Mouse (Mus musculus): ENCODE data around the gene Ifitm1. TPM values are rescaled to one million over a fixed set of nuclear protein-coding genes. Genes with fewer than 3 reads are reported as not detected.
A peak's percentile ranks its signal among the peaks of the same experiment; 100 is the strongest.

Ifitm1 gene
- polyA plus RNA-seq, 1 experiment from 2014 or later = 11.1 TPM

GRCm38 (mm10) chr7:140938896-140939295 is 28.1 kb upstream of the Ifitm1 start:
- WGBS = 27% methylated on average over 2 of the region's 2 CpGs
- Histone ChIP-seq H3K4me3 (ENCODE audit: low read depth, low read length) (no peak overlapping the region), H3K9ac (ENCODE audit: low read depth, low read length) (no peak overlapping the region), H3K27me3 (ENCODE audit: control insufficient read depth, insufficient read depth, low read depth, low read length) (no peaks in the 10 kb centered on the region), H3K4me2 (ENCODE audit: low read length) (no peak overlapping the region), H3K9me3 (replicated peaks; ENCODE audit: control insufficient read depth, low read length, poor library complexity, severe bottlenecking) (no peaks in the 10 kb centered on the region), H3K36me3 (ENCODE audit: control insufficient read depth, insufficient read depth, low read length) (no peaks in the 10 kb centered on the region), H3K27ac (ENCODE audit: low read length) (no peak overlapping the region), H3K4me1 (ENCODE audit: control insufficient read depth, insufficient read depth, low read length) (no peaks in the 10 kb centered on the region)
- no peak for ATAC-seq

- no peaks in the 10 kb centered on the region for H3K9me3 ChIP-seq (replicated peaks; ENCODE audit: control insufficient read depth, low read length, poor library complexity, severe bottlenecking)
- 9% methylated on average over 7 of the region's 8 CpGs for WGBS
- no peak overlapping the region for H3K4me3 ChIP-seq (ENCODE audit: low read depth, low read length)
- no peaks in the 10 kb centered on the region for H3K4me1 ChIP-seq (ENCODE audit: control insufficient read depth, insufficient read depth, low read length)
- H3K27ac ChIP-seq (ENCODE audit: low read length) = no peak overlapping the region
- H3K27me3 ChIP-seq (ENCODE audit: control insufficient read depth, insufficient read depth, low read depth, low read length) = no peaks in the 10 kb centered on the region
- no peaks in the 10 kb centered on the region for H3K36me3 ChIP-seq (ENCODE audit: control insufficient read depth, insufficient read depth, low read length)
- H3K4me2 ChIP-seq (ENCODE audit: low read length) = no peak overlapping the region
- H3K9ac ChIP-seq (ENCODE audit: low read depth, low read length) = no peak overlapping the region
- no peak for ATAC-seq
These were observed 27.3 kb upstream of the Ifitm1 start for GRCm38 (mm10) chr7:140939669-140940171.

GRCm38 (mm10) chr7:140941222-140942051 is 25.6 kb upstream of the Ifitm1 start, which contains the start of gene Pgghg:
Gene Pgghg (plus strand): TSS chr7:140941391.
- H3K4me2 ChIP-seq (ENCODE audit: low read length) = peak within 1 kb of the TSS; percentile 48
- no peaks in the 10 kb centered on the region for H3K27me3 ChIP-seq (ENCODE audit: control insufficient read depth, insufficient read depth, low read depth, low read length)
- no peaks in the 10 kb centered on the region for H3K9me3 ChIP-seq (replicated peaks; ENCODE audit: control insufficient read depth, low read length, poor library complexity, severe bottlenecking)
- no peaks in the 10 kb centered on the region for H3K4me1 ChIP-seq (ENCODE audit: control insufficient read depth, insufficient read depth, low read length)
- peak; percentile 88 for ATAC-seq
- H3K9ac ChIP-seq (ENCODE audit: low read depth, low read length) = peak within 1 kb of the TSS; percentile 63
- no peaks in the 10 kb centered on the region for H3K36me3 ChIP-seq (ENCODE audit: control insufficient read depth, insufficient read depth, low read length)
- 0 out of 2 replicates have a peak within 1 kb of the TSS, but pooled peaks have one; percentile 2 for H3K27ac ChIP-seq (ENCODE audit: low read length)
- WGBS = 4% methylated on average over 33 of the region's 33 CpGs
- peak within 1 kb of the TSS; percentile 35 for H3K4me3 ChIP-seq (ENCODE audit: low read depth, low read length)

- Histone ChIP-seq H3K27ac (ENCODE audit: low read length) (no peak overlapping the region), H3K36me3 (ENCODE audit: control insufficient read depth, insufficient read depth, low read length) (no peaks in the 10 kb centered on the region), H3K27me3 (ENCODE audit: control insufficient read depth, insufficient read depth, low read depth, low read length) (no peaks in the 10 kb centered on the region), H3K9me3 (replicated peaks; ENCODE audit: control insufficient read depth, low read length, poor library complexity, severe bottlenecking) (no peaks in the 10 kb centered on the region), H3K4me2 (ENCODE audit: low read length) (peak overlapping the region; percentile 48), H3K9ac (ENCODE audit: low read depth, low read length) (peak overlapping the region; percentile 63; the same call in 1 of the 2 replicates), H3K4me1 (ENCODE audit: control insufficient read depth, insufficient read depth, low read length) (no peaks in the 10 kb centered on the region), H3K4me3 (ENCODE audit: low read depth, low read length) (peak overlapping the region; percentile 35; the same call in 1 of the 2 replicates)
- ATAC-seq = no peak
- WGBS = 67% methylated on average over 9 of the region's 9 CpGs
These were observed 24.7 kb upstream of the Ifitm1 start for GRCm38 (mm10) chr7:140942341-140942740.

- H3K9me3 ChIP-seq (replicated peaks; ENCODE audit: control insufficient read depth, low read length, poor library complexity, severe bottlenecking) = no peaks in the 10 kb centered on the region
- no peaks in the 10 kb centered on the region for H3K27me3 ChIP-seq (ENCODE audit: control insufficient read depth, insufficient read depth, low read depth, low read length)
- H3K36me3 ChIP-seq (ENCODE audit: control insufficient read depth, insufficient read depth, low read length) = no peaks in the 10 kb centered on the region
- no peak overlapping the region for H3K27ac ChIP-seq (ENCODE audit: low read length)
- H3K4me1 ChIP-seq (ENCODE audit: control insufficient read depth, insufficient read depth, low read length) = no peaks in the 10 kb centered on the region
- H3K9ac ChIP-seq (ENCODE audit: low read depth, low read length) = no peak overlapping the region
- WGBS = 95% methylated on average over 10 of the region's 10 CpGs
- ATAC-seq = no peak
- H3K4me3 ChIP-seq (ENCODE audit: low read depth, low read length) = no peak overlapping the region
- no peak overlapping the region for H3K4me2 ChIP-seq (ENCODE audit: low read length)
These were observed 24.2 kb upstream of the Ifitm1 start for GRCm38 (mm10) chr7:140942811-140943210.

GRCm38 (mm10) chr7:140943356-140943755 is 23.7 kb upstream of the Ifitm1 start:
- Histone ChIP-seq H3K27me3 (ENCODE audit: control insufficient read depth, insufficient read depth, low read depth, low read length) (no peaks in the 10 kb centered on the region), H3K27ac (ENCODE audit: low read length) (no peak overlapping the region), H3K36me3 (ENCODE audit: control insufficient read depth, insufficient read depth, low read length) (no peaks in the 10 kb centered on the region), H3K4me1 (ENCODE audit: control insufficient read depth, insufficient read depth, low read length) (no peaks in the 10 kb centered on the region), H3K4me2 (ENCODE audit: low read length) (no peak overlapping the region), H3K9ac (ENCODE audit: low read depth, low read length) (no peak overlapping the region), H3K4me3 (ENCODE audit: low read depth, low read length) (no peak overlapping the region), H3K9me3 (replicated peaks; ENCODE audit: control insufficient read depth, low read length, poor library complexity, severe bottlenecking) (no peaks in the 10 kb centered on the region)
- no peak for ATAC-seq
- 88% methylated on average over 4 of the region's 4 CpGs for WGBS

GRCm38 (mm10) chr7:140944236-140944635 is 22.8 kb upstream of the Ifitm1 start:
- Histone ChIP-seq H3K9ac (ENCODE audit: low read depth, low read length) (no peak overlapping the region), H3K27ac (ENCODE audit: low read length) (no peak overlapping the region), H3K36me3 (ENCODE audit: control insufficient read depth, insufficient read depth, low read length) (no peaks in the 10 kb centered on the region), H3K27me3 (ENCODE audit: control insufficient read depth, insufficient read depth, low read depth, low read length) (no peaks in the 10 kb centered on the region), H3K9me3 (replicated peaks; ENCODE audit: control insufficient read depth, low read length, poor library complexity, severe bottlenecking) (no peaks in the 10 kb centered on the region), H3K4me2 (ENCODE audit: low read length) (no peak overlapping the region), H3K4me3 (ENCODE audit: low read depth, low read length) (no peak overlapping the region), H3K4me1 (ENCODE audit: control insufficient read depth, insufficient read depth, low read length) (no peaks in the 10 kb centered on the region)
- ATAC-seq = no peak
- WGBS = 93% methylated on average over 7 of the region's 7 CpGs

GRCm38 (mm10) chr7:140945247-140945646 is 21.8 kb upstream of the Ifitm1 start:
- Histone ChIP-seq H3K9me3 (replicated peaks; ENCODE audit: control insufficient read depth, low read length, poor library complexity, severe bottlenecking) (no peaks in the 10 kb centered on the region), H3K4me2 (ENCODE audit: low read length) (no peak overlapping the region), H3K36me3 (ENCODE audit: control insufficient read depth, insufficient read depth, low read length) (no peaks in the 10 kb centered on the region), H3K9ac (ENCODE audit: low read depth, low read length) (no peak overlapping the region), H3K27ac (ENCODE audit: low read length) (no peak overlapping the region), H3K27me3 (ENCODE audit: control insufficient read depth, insufficient read depth, low read depth, low read length) (no peaks in the 10 kb centered on the region), H3K4me1 (ENCODE audit: control insufficient read depth, insufficient read depth, low read length) (no peaks in the 10 kb centered on the region), H3K4me3 (ENCODE audit: low read depth, low read length) (no peak overlapping the region)
- ATAC-seq = no peak
- whole genome bisulfite sequencing = 86% methylated on average over 5 of the region's 5 CpGs

GRCm38 (mm10) chr7:140946311-140946710 is 20.7 kb upstream of the Ifitm1 start:
- Histone ChIP-seq H3K4me1 (ENCODE audit: control insufficient read depth, insufficient read depth, low read length) (no peaks in the 10 kb centered on the region), H3K4me3 (ENCODE audit: low read depth, low read length) (no peak overlapping the region), H3K27me3 (ENCODE audit: control insufficient read depth, insufficient read depth, low read depth, low read length) (no peaks in the 10 kb centered on the region), H3K36me3 (ENCODE audit: control insufficient read depth, insufficient read depth, low read length) (no peaks in the 10 kb centered on the region), H3K4me2 (ENCODE audit: low read length) (no peak overlapping the region), H3K9ac (ENCODE audit: low read depth, low read length) (no peak overlapping the region), H3K27ac (ENCODE audit: low read length) (no peak overlapping the region), H3K9me3 (replicated peaks; ENCODE audit: control insufficient read depth, low read length, poor library complexity, severe bottlenecking) (no peaks in the 10 kb centered on the region)
- WGBS = 95% methylated on average over 10 of the region's 10 CpGs
- ATAC-seq = no peak
